Mouse (Mus musculus): ENCODE measurements around the gene Pfdn5.

DNA sequence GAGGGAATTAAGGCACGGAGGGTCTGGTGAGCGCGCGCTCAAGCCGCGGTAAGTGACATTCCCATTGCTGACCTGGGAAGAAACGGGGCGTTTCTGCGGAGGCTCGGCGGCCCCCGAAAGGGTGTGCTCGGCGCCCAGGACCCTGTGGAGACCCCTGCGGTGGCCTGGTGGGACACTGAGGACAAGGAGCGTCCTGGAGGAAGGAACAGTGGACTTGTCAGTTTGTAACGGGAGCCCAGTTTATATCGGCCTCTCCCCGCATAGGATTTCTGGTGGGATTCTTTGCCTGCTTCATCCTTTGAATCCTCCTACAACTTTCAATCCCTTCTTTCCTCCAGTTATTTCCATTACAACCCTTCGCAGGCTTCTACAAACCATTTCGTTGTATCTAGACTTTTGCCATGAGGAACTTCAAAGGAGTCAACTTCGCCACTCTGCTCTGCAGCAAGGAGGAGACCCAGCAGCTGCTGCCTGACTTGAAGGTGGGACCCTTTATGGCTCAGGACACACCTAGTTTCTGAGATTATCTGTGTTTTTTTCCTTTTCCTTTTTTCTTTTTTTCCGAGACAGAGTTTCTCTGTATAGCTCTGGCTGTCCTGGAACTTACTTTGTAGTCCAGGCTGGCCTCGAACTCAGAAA, 29.4 kb upstream of the Pfdn5 start:
- TF ChIP-seq CTCF (IDR thresholded peaks at IDR 0.05; ENCODE audit: extremely low read depth, insufficient read depth, insufficient read length, insufficient replicate concordance) (no peak), POLR2A (IDR thresholded peaks at IDR 0.05; ENCODE audit: low read depth, low read length) (no peak)
